Comparison of ENCODE assay signal across 32 mouse cellular contexts in genomic region chr7:28354113-28354581, GRCm38 (mm10). TPM values are rescaled to one million over a fixed set of nuclear protein-coding genes. Genes with fewer than 3 reads are reported as not detected.
DNase-seq lines count a peak whose midpoint lies in the region; ATAC-seq and TF ChIP-seq lines count a peak whose summit lies in the region.
"Had no signal": no experiment of that assay in that cellular context is flagged by ENCODE, and none has a peak within 500 bp of the region (broad histone marks: within the 10 kb centered on the region; RNA-seq: fewer than 3 reads in every experiment).

No protein-coding gene starts in this region.

- H3K9me3 ChIP-seq in liver, postnatal 0 days (ENCODE audit: low read length) = no peaks in the 10 kb centered on the region
- H3K9me3 ChIP-seq: heart, embryonic 12.5 days; hindbrain, embryonic 15.5 days; lung, embryonic 15.5 days; neural tube, embryonic 12.5 days had no signal

- intact Hi-C loops in left cerebral cortex, postnatal 25 days (cut with DNase I) = no loop called here
- intact Hi-C loops in left cerebral cortex, postnatal 10 days (cut with DNase I) = no loop called here

- peak overlapping the region; percentile 41 for H3K27ac ChIP-seq in liver, adult 2 months (replicated peaks; ENCODE audit: insufficient read depth, low read depth, low read length)
- no peak overlapping the region for H3K27ac ChIP-seq in liver, postnatal 0 days (ENCODE audit: low read depth)
- H3K27ac ChIP-seq: hindbrain, embryonic 15.5 days; kidney, postnatal 0 days; liver, embryonic 14.5 days; lung, embryonic 15.5 days; neural tube, embryonic 12.5 days had no signal

- no peaks in the 10 kb centered on the region for H3K27me3 ChIP-seq in liver, adult 2 months (ENCODE audit: control insufficient read depth, insufficient read depth, low read length)
- H3K27me3 ChIP-seq in liver, postnatal 0 days (ENCODE audit: insufficient read depth, low read length) = no peaks in the 10 kb centered on the region
- H3K27me3 ChIP-seq: heart, embryonic 12.5 days; hindbrain, embryonic 15.5 days; lung, embryonic 15.5 days; neural tube, embryonic 12.5 days had no signal

- no peak for TF ChIP-seq POLR2A in liver, adult 2 months (IDR thresholded peaks at IDR 0.05; ENCODE audit: extremely low read depth, insufficient read depth, low read length)

- H3K4me3 ChIP-seq in liver, adult 2 months (ENCODE audit: insufficient read depth, low read depth, low read length) = no peak overlapping the region
- no peak overlapping the region for H3K4me3 ChIP-seq in liver, postnatal 0 days (ENCODE audit: low read depth, low read length)
- H3K4me3 ChIP-seq: heart, embryonic 12.5 days; hindbrain, embryonic 15.5 days; lung, embryonic 15.5 days; neural tube, embryonic 12.5 days had no signal

- no peak for DNase-seq in liver, adult 2 months (ENCODE audit: extremely low read depth, low read depth, low spot score)
- DNase-seq in liver, postnatal 0 days = no peak
- DNase-seq in ES-CJ7 (ENCODE audit: low read depth, low spot score) (peak; percentile 45), ZHBTc4 (ENCODE audit: low read depth, low spot score) (peak; percentile 79)
- DNase-seq in left cerebral cortex, postnatal 25 days (ENCODE audit: low spot score in 2 of 2) = no peak
- DNase-seq in cerebellum, adult 9-11 months = no peak
- DNase-seq in left cerebral cortex, postnatal 10 days (ENCODE audit: extremely low spot score in 1 of 2, low spot score in 2 of 2) = no peak
- DNase-seq: adrenal gland, adult 2 months; adrenal gland, postnatal 36 days; B cell, adult 2 months; cerebellum, adult 18-20 months; cerebellum, postnatal 14 days; gastrocnemius, postnatal 14 days; heart, postnatal 4 days; kidney, adult 8-10 months; kidney, postnatal 4 days; lung, postnatal 36 days; right cerebral cortex, adult 18-20 months; spleen, adult 18-20 months; thymus, adult 18-20 months; thymus, postnatal 25 days had no signal

- WGBS in liver, adult 2 months = 84% methylated on average over 3 of the region's 3 CpGs
- WGBS in liver, postnatal 0 days (ENCODE audit: insufficient replicate concordance) = 72% methylated on average over 3 of the region's 3 CpGs

- H3K36me3 ChIP-seq in liver, adult 2 months (ENCODE audit: control insufficient read depth, insufficient read depth, low read length) = peaks cover 15% of the 10 kb centered on the region
- H3K36me3 ChIP-seq in liver, postnatal 0 days (replicated peaks; ENCODE audit: insufficient read depth, low read length) = peaks cover 23% of the 10 kb centered on the region

- ATAC-seq in liver, postnatal 0 days = no peak
- ATAC-seq: activated CD4-positive, CD25-positive, alpha-beta regulatory T cell, adult 4 months; forebrain, embryonic 14.5 days; inflammation-experienced regulatory T-cells, adult 6 months; midbrain, embryonic 16.5 days had no signal

- peaks cover 11% of the 10 kb centered on the region; the same call in 1 of the 2 replicates for H3K79me2 ChIP-seq in liver, adult 2 months (ENCODE audit: control insufficient read depth, insufficient read depth, low read length)

- TF ChIP-seq CTCF in liver, adult 2 months (IDR thresholded peaks at IDR 0.05; ENCODE audit: low read depth, low read length) = no peak
- no peak for TF ChIP-seq CTCF in liver, postnatal 0 days (IDR thresholded peaks at IDR 0.05; ENCODE audit: low read depth)

- H3K4me1 ChIP-seq in liver, adult 2 months (ENCODE audit: control insufficient read depth, insufficient read depth, low read length) = peaks cover 35% of the 10 kb centered on the region
- peaks cover 32% of the 10 kb centered on the region for H3K4me1 ChIP-seq in liver, postnatal 0 days (ENCODE audit: insufficient read depth)

- H3K4me2 ChIP-seq in liver, postnatal 0 days (ENCODE audit: low read depth, low read length) = no peak overlapping the region
- H3K4me2 ChIP-seq: heart, embryonic 12.5 days; hindbrain, embryonic 15.5 days; lung, embryonic 15.5 days; midbrain, embryonic 11.5 days; neural tube, embryonic 12.5 days had no signal

- no peak overlapping the region for H3K9ac ChIP-seq in liver, adult 2 months (ENCODE audit: low read depth, low read length)
- no peak overlapping the region for H3K9ac ChIP-seq in liver, postnatal 0 days (replicated peaks)
- H3K9ac ChIP-seq: heart, embryonic 12.5 days; hindbrain, embryonic 15.5 days; liver, embryonic 14.5 days; lung, embryonic 15.5 days; neural tube, embryonic 12.5 days had no signal

- no peak for TF ChIP-seq EP300 in liver, postnatal 0 days (IDR thresholded peaks at IDR 0.05; ENCODE audit: low read depth)

RNA-seq across cellular contexts. Expression of gene Rps16, which starts 3.7 kb away (rescaled TPM):
- total RNA-seq in liver, adult 2 months (2014; rRNA removed) = 110 and 136 TPM in 2 replicates
- polyA plus RNA-seq in liver, adult 2 months (2012; rRNA removed) = 471 and 577 TPM in 2 replicates
- 653 and 673 TPM in 2 replicates for polyA plus RNA-seq in liver, postnatal 0 days (2015; fragmentation: Nextera tagmentation; extraction: Ambion mirVana)
- 100 to 1,000 TPM; 438 to 443 TPM for total RNA-seq in left cerebral cortex, postnatal 25 days (2021)
- 100 to 1,000 TPM; 642 to 668 TPM for total RNA-seq in left cerebral cortex, postnatal 10 days (2021)

RNA-seq across cellular contexts. Expression of gene Supt5, which starts 15.6 kb away (rescaled TPM):
- 15.1 and 20.7 TPM in 2 replicates for total RNA-seq in liver, adult 2 months (2014; rRNA removed)
- 52.3 and 67.3 TPM in 2 replicates for polyA plus RNA-seq in liver, adult 2 months (2012; rRNA removed)
- polyA plus RNA-seq in liver, postnatal 0 days (2015; fragmentation: Nextera tagmentation; extraction: Ambion mirVana) = 18.7 and 21.0 TPM in 2 replicates
- total RNA-seq in left cerebral cortex, postnatal 25 days (2021) = 100 to 1,000 TPM; 113 to 119 TPM
- 100 to 1,000 TPM; 113 to 114 TPM for total RNA-seq in left cerebral cortex, postnatal 10 days (2021)

RNA-seq across cellular contexts. Expression of gene Plekhg2, which starts 18.3 kb away (rescaled TPM):
- 0.65 and 1.3 TPM in 2 replicates for total RNA-seq in liver, adult 2 months (2014; rRNA removed)
- 3.3 and 3.5 TPM in 2 replicates for polyA plus RNA-seq in liver, adult 2 months (2012; rRNA removed)
- polyA plus RNA-seq in liver, postnatal 0 days (2015; fragmentation: Nextera tagmentation; extraction: Ambion mirVana) = 2.8 and 3.9 TPM in 2 replicates
- 1 to 10 TPM; 5.0 to 6.7 TPM for total RNA-seq in left cerebral cortex, postnatal 25 days (2021)
- total RNA-seq in left cerebral cortex, postnatal 10 days (2021) = 10 to 100 TPM; 10.0 to 12.3 TPM

RNA-seq across cellular contexts. Expression of gene Zfp36, which starts 25.9 kb away (rescaled TPM):
- 16.4 and 25.4 TPM in 2 replicates for total RNA-seq in liver, adult 2 months (2014; rRNA removed)
- 41.1 and 54.3 TPM in 2 replicates for polyA plus RNA-seq in liver, adult 2 months (2012; rRNA removed)
- polyA plus RNA-seq in liver, postnatal 0 days (2015; fragmentation: Nextera tagmentation; extraction: Ambion mirVana) = 13.5 and 21.1 TPM in 2 replicates
- total RNA-seq in left cerebral cortex, postnatal 25 days (2021) = 1 to 10 TPM; 2.2 to 2.9 TPM
- 1 to 10 TPM; 1.8 to 2.4 TPM for total RNA-seq in left cerebral cortex, postnatal 10 days (2021)

RNA-seq across cellular contexts. Expression of gene Med29, which starts 38.4 kb away (rescaled TPM):
- total RNA-seq in liver, adult 2 months (2014; rRNA removed) = 13.4 and 17.6 TPM in 2 replicates
- 49.2 and 50.9 TPM in 2 replicates for polyA plus RNA-seq in liver, adult 2 months (2012; rRNA removed)
- polyA plus RNA-seq in liver, postnatal 0 days (2015; fragmentation: Nextera tagmentation; extraction: Ambion mirVana) = 18.0 and 18.6 TPM in 2 replicates
- 10 to 100 TPM; 19.0 to 22.2 TPM for total RNA-seq in left cerebral cortex, postnatal 25 days (2021)
- 10 to 100 TPM; 18.5 to 19.3 TPM for total RNA-seq in left cerebral cortex, postnatal 10 days (2021)

Comparison
In these comparisons a context has a peak if more than half of its experiments do, and no peak if none do; other contexts are left out.
1. DNase-seq: peak in ES-CJ7 (single experiment) and ZHBTc4 (single experiment); none in liver, adult 2 months (single experiment), liver, postnatal 0 days (single experiment), left cerebral cortex, postnatal 25 days (0 of 2), cerebellum, adult 9-11 months (single experiment) and left cerebral cortex, postnatal 10 days (0 of 2).